Mouse (Mus musculus): Measurements from ENCODE around the gene Phtf2.
"Not testable (repeated sequence)": the region's sequence is repeated elsewhere in the genome, so short reads cannot be mapped to it uniquely, and the experiment has no call there.

The Phtf2 gene

GRCm38 (mm10) chr5:20765365-20765920, 116.5 kb downstream of the Phtf2 start:
- DNase-seq = no peak

DNA sequence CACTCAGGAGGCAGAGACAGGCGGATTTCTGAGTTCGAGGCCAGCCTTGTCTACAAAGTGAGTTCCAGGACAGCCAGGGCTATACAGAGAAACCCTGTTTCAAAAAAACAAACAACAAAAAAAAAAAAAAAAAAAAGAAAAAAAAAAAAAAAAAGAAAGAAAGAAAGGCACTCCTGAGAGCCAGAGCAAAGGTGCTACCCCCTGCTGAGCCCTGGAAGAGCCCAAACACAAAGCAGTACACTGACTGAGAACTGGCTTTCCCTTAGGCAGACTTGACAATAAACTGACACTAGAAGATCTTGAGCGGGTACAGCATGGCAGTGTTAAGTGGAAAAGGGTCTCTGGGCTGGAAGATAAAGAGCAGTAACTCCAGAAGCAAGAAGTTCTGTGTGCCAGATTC, 119.5 kb downstream of the Phtf2 start:
- DNase-seq = not testable (repeated sequence)

DNA sequence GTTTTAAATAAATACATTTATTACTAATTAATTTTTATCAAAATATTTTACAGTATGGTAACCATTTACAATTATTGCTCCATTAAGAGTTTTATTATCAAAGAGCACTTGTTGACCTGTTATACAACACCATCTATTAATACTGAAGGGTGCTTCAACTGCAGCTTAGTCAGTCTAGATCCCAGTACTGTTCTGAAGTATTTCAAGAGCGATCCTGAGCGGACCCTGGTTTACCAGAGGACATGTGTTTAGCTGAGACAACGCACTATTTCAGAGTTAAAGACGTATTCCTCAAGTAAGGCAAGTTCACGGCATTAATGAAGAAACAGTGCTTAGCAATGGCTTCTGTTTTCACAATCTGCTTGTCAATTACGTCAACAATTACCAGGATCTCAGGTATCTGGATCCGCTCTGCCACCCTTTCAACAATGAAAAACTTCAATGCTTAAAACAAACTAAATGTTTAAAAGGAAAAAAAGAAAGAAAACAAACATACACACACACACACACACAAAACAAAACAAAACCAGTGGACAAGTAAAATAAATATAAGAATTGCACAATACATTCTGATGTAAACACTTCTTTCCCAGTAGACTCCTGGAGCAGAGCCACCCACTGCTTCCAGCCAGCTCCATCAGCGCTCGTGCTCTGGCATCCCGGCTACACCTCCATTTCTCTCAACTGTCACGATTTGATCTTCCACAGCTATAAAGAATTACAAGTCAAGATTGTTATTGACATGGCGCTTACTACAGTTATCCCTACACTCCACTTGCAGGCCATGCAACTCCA, 121.4 kb downstream of the Phtf2 start:
- DNase-seq = no peak

- no peak for DNase-seq
These were observed 122.2 kb downstream of the Phtf2 start for GRCm38 (mm10) chr5:20759771-20760170.

- no peak for DNase-seq
These were observed 128.0 kb downstream of the Phtf2 start for GRCm38 (mm10) chr5:20753963-20754362.

- no peak for DNase-seq
These were observed 128.8 kb downstream of the Phtf2 start for GRCm38 (mm10) chr5:20753096-20753495.

DNA sequence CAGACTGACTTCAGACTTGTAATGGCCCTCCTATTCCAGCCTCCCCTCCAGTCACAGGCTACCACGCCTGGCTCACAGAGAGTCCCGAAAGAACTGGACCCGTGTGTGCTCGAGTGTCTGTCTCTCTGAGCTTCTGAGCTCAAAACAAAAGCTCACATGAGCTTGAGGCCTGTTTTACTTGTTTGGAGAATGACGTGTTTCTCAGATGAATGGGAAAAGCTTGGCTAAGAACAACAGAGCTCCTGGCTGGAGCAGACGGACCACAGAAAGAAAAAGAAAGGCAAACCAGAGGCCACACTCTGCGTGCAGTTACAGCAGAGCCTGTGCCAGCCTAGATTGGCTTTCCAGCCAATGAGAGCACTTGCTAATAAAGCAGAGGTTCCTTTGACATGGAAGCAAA, 130.2 kb downstream of the Phtf2 start:
- DNase-seq = no peak

DNA sequence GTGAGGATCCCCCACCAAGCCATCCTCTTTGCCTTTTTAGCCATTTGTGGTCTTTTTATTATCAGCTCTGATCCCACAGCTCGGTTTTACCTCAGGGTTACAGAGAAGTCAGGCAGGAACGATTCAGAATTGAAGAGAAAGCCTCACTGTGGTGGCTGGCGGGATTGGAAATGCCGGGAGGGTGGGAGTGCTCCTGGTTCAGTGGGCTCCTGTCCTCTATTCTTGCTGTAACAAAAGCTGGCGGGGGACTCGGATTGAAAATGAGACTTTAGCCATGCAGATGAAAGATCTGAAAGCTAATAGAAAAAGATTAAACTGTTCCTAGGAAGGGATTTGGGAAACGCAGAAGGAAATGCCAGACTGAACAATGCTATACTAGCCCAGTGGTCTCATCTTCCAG, 130.9 kb downstream of the Phtf2 start:
- DNase-seq = no peak

GRCm38 (mm10) chr5:20749535-20749934, 132.4 kb downstream of the Phtf2 start:
- no peak for DNase-seq

DNA sequence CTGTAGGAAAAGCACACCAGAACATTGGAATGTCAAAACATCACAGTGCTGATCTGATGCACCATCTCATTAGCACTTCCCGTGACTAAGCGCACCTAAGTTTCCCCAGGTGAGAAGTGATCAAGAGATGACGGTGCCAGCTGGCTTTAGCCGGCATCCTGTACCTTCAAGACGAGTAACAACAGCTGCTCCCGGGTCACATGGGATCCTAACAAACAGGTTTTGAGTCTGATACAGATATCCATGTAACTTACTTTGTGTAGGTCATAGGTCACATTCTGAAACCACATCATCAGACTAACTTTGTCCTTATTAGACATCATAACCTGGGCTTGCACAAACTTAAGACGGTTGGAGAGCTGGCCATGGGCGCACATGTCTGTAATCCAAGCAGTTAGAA, 133.1 kb downstream of the Phtf2 start:
- no peak for DNase-seq

DNA sequence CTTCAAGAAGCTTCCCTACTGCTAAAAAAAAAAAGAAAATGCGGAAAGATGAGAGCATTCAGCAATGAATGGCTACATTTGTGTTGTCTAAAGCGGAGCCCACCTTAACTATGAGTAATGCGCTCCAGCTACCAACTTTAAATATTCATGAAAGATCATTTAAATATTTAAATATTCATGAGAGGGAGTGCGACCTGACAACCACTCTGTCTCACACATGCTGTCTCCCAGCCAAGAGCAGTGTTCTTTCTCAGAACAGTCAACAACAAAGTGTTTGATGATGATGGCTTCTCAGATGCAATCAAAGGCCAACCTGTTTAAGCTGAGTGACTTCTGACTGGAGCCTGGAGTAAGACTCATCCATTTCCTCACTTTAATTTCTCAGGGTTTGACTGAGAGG, 133.8 kb downstream of the Phtf2 start:
- no peak for DNase-seq

DNA sequence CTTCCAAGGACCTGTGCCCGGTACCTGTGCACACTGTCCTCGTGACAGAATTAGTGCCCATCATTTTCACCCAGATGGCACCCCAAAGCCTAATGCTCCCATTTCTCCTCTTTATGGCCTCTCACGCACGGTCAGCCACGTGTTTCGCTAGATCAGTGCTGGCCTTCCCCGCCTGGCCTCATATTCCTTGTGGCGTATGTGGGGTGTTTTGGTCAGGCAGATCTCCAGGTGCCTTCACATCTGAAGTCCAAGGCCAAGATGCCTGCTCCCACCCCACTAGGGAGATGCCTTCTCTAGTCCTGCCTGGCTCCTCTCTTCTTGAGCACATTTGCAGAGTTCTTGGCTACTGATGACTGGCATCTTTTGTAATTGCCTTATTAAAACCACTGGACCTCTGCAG, 140.0 kb downstream of the Phtf2 start:
- DNase-seq = no peak

DNA sequence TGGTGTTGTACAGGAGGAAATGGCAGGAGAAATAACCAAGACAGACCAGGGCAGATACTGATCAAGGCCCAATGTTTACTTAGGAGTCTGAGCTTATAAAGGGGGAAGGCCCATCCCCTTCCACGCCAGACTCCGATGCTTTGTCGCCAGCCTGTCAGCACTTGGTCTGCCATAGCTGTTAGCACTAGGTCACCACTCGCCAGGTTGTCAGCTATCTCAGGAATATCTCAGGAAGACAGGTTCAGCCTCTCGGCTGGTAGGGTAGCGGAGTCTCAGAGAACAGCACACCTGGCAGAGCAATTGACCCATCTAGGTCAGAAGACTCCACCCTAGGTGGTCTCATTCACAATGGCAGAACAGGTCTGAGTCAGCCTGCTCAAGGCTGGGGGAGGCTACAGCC, 140.7 kb downstream of the Phtf2 start:
- DNase-seq = no peak

DNA sequence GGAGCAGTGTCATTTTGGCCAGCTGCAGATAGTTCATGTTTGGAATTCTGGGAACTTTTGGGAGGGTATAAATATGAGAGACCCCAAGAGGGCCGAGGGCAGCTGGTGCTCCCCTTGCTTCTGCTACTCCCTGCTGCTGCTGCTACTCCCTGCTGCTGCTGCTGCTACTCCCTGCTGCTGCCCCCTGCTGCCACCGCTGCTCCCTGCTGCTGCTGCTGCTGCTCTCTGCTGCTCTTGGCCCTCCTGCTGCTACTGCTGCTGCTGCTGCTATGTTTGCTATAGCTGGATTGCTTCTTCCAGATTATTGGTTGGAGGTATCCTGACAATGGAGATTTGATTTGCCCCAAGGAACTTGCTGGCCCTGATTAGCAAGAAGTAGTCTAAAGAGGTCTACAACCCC, 143.1 kb downstream of the Phtf2 start:
- no peak for DNase-seq

DNA sequence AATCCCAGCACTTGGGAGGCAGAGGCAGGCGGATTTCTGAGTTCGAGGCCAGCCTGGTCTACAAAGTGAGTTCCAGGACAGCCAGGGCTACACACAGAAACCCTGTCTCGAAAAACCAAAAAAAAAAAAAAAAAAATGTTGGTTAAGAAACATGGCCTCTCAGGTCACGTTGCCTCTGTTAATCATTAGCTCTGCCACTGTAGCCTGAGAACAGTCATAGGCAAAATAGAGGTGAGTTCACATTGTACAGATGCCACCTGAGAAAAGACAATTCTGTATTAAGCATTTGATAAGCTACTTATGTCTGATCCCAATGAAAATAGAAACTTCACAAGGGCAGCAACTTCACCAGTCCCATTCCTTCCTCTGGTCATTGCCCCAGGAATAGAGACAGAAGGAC, 158.7 kb downstream of the Phtf2 start:
- not testable (repeated sequence) for DNase-seq

GRCm38 (mm10) chr5:20720201-20720900, 161.6 kb downstream of the Phtf2 start:
- no peak for DNase-seq

DNA sequence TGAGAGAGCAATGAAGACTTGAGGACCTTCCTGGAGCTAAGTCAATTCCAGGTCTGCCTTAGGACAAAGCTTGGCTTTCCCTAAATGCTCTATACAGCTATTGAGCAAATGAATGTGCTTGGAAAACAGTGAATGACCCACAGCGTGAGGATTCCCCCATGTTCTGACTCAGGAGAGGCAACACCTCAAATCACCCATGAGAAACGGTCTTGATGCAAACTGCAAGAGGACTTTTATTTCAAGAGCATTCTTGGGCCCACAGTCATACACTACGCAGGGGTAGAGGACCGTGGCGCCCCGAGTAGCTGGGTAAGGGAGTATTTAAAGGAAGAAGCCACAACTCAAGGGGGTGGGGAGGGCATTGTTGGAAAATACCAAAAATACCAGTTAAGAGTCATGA, 165.9 kb downstream of the Phtf2 start:
- not testable (repeated sequence) for DNase-seq

GRCm38 (mm10) chr5:20714619-20715018, 167.3 kb downstream of the Phtf2 start:
- not testable (repeated sequence) for DNase-seq

GRCm38 (mm10) chr5:20710845-20711244, 171.1 kb downstream of the Phtf2 start:
- DNase-seq = not testable (repeated sequence)
